Mouse (Mus musculus) spleen, adult 2 months (tissue): ENCODE results near the gene Mfap4. TPM values are rescaled to one million over a fixed set of nuclear protein-coding genes. Genes with fewer than 3 reads are reported as not detected.

Experiments
- DNase-seq, 2 experiments: peaks; one replicate each; pipeline versions ENCODE4 v3.0.0 to v3.0.0-alpha.2; 2012 to 2021; ENCODE audit warnings: low spot score in 2 of 2, low read depth in 1 of 2
- H3K27ac ChIP-seq: fragments of 200-500 bp; 2 replicates; pipeline ENCODE4 v1.5.1; 2012; ENCODE audit warnings: low read length, inconsistent platforms; ENCODE audit not compliant: insufficient read depth
- H3K27me3 ChIP-seq: fragments of 200-500 bp; 2 replicates; pipeline ENCODE4 v1.6.1; 2012; ENCODE audit warnings: mild to moderate bottlenecking, moderate library complexity, low read length, inconsistent platforms; ENCODE audit not compliant: control insufficient read depth, insufficient read depth
- H3K36me3 ChIP-seq: fragments of 200-500 bp; 2 replicates; pipeline ENCODE4 v1.6.1; 2012; ENCODE audit warnings: mild to moderate bottlenecking, low read length, inconsistent platforms; ENCODE audit not compliant: control insufficient read depth, insufficient read depth
- H3K4me1 ChIP-seq: fragments of 200-500 bp; 2 replicates; pipeline ENCODE4 v1.6.1; 2011; ENCODE audit warnings: inconsistent platforms; ENCODE audit not compliant: control insufficient read depth, insufficient read depth, insufficient read length
- H3K4me3 ChIP-seq: fragments of 200-500 bp; 2 replicates; pipeline ENCODE4 v1.5.1; 2011; ENCODE audit warnings: mild to moderate bottlenecking, inconsistent platforms; ENCODE audit not compliant: insufficient read depth, insufficient read length; ENCODE audit errors: extremely low read depth
- CTCF ChIP-seq: fragments of 200-500 bp; IDR thresholded peaks from 2 replicates; pipeline ENCODE4 v1.5.1; 2011; ENCODE audit warnings: mild to moderate bottlenecking, inconsistent platforms; ENCODE audit not compliant: insufficient read depth, insufficient read length, insufficient replicate concordance; ENCODE audit errors: extremely low read depth
- POLR2A ChIP-seq: fragments of 200-500 bp; IDR thresholded peaks from 2 replicates; pipeline ENCODE4 v1.6.1; 2011; ENCODE audit warnings: low read depth, low read length, inconsistent platforms
- WGBS: fragments of 180-500 bp; shearing (Covaris S2); methylation state at CpG from one replicate; pipeline ENCODE4 v1.1.7; 2018; 5-methylcytosine and 5-hydroxymethylcytosine counted together
- polyA plus RNA-seq: library from polyadenylated mRNA; depleted of rRNA; stranded (reverse); fragments of >200 nt; gene quantifications from 2 replicates; pipeline ENCODE4 v1.2.3, GENCODE M21; 2012; rRNA removed

Mfap4 gene
- polyA plus RNA-seq, 1 experiment, result 31.2 TPM

- Histone ChIP-seq H3K4me1 (no peaks in the 10 kb centered on the region), H3K27me3 (no peaks in the 10 kb centered on the region), H3K36me3 (no peaks in the 10 kb centered on the region), H3K27ac (no peak overlapping the region), H3K4me3 (no peak overlapping the region)
- TF ChIP-seq CTCF (no peak), POLR2A (no peak)
- 72% methylated on average over 3 of the region's 3 CpGs for WGBS
- DNase-seq, result no peak
Observed at GRCm38 (mm10) chr11:61536952-61537351, 51.7 kb downstream of the Mfap4 start.

DNA sequence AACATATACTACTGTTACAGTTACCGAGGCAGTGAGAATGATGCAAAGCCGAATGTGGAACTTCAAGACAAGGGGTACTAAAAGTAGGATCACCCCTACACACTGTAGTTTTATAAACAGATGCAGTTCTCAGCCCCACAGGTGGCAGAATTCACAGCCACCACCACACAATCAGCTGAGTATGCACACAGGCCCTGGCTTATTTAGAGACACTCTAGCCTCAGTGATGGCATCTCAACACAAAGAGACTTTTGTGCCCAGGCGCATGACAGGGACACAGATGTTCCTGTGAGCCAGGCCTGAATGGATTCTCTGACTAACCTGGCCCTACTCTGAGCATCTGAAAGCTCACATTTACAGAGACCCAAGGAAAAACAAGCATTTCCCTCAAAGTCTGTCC is 52.1 kb downstream of the Mfap4 start:
- H3K36me3 ChIP-seq, result no peaks in the 10 kb centered on the region
- no peak for DNase-seq
- 90% methylated on average over 3 of the region's 3 CpGs for WGBS
- H3K4me3 ChIP-seq, result no peak overlapping the region
- H3K4me1 ChIP-seq, result no peaks in the 10 kb centered on the region
- TF ChIP-seq POLR2A (no peak), CTCF (no peak)
- no peak overlapping the region for H3K27ac ChIP-seq
- H3K27me3 ChIP-seq, result no peaks in the 10 kb centered on the region

Other genes with a start within 250 kb of the Mfap4 start
- gene Aldh3a2, start 218.0 kb upstream of the Mfap4 start, polyA plus RNA-seq, result 27.3 and 32.1 TPM in 2 replicates
- gene Slc47a2, start 142.6 kb upstream of the Mfap4 start, polyA plus RNA-seq, result not detected in 2 replicates
- 0.09 TPM in 1 of 2 replicates, not detected in the other for gene Slc47a1, start 107.1 kb upstream of the Mfap4 start, polyA plus RNA-seq
- not detected in 2 replicates for gene Rnf112, start 31.3 kb upstream of the Mfap4 start, polyA plus RNA-seq
- gene Mapk7, start 9.0 kb downstream of the Mfap4 start, polyA plus RNA-seq, result 27.4 and 33.6 TPM in 2 replicates
- gene B9d1, start 19.7 kb downstream of the Mfap4 start, polyA plus RNA-seq, result 3.4 and 4.4 TPM in 2 replicates
- gene Epn2, start 94.3 kb downstream of the Mfap4 start, polyA plus RNA-seq, result 9.3 and 10.4 TPM in 2 replicates
- gene Grap, start 167.8 kb downstream of the Mfap4 start, polyA plus RNA-seq, result 85.6 and 97.1 TPM in 2 replicates
- 1.3 and 2.0 TPM in 2 replicates for gene Fam83g, start 198.7 kb downstream of the Mfap4 start, polyA plus RNA-seq
- 0.06 TPM in 1 of 2 replicates, not detected in the other for gene Slc5a10, start 235.4 kb downstream of the Mfap4 start, polyA plus RNA-seq